ENCODE assay signal across 14 mouse cellular contexts in genomic region chr7:109610348-109610747, GRCm38 (mm10).
"Had no signal": no experiment of that assay in that cellular context is flagged by ENCODE, and none has a peak within 500 bp of the region (broad histone marks: within the 10 kb centered on the region; RNA-seq: fewer than 3 reads in every experiment).

No protein-coding gene starts in this region.

- H3K27me3 ChIP-seq: limb, embryonic 15.5 days; liver, embryonic 15.5 days; lung, embryonic 15.5 days; midbrain, embryonic 12.5 days had no signal

- H3K9me3 ChIP-seq: limb, embryonic 15.5 days; liver, embryonic 15.5 days; lung, embryonic 15.5 days; midbrain, embryonic 12.5 days had no signal

- H3K9ac ChIP-seq: limb, embryonic 15.5 days; liver, embryonic 15.5 days; lung, embryonic 15.5 days; midbrain, embryonic 12.5 days had no signal

- ATAC-seq: midbrain, embryonic 16.5 days had no signal

- H3K36me3 ChIP-seq: limb, embryonic 15.5 days; liver, embryonic 15.5 days; midbrain, embryonic 12.5 days had no signal

- H3K4me3 ChIP-seq: limb, embryonic 15.5 days; liver, embryonic 15.5 days; lung, embryonic 15.5 days; midbrain, embryonic 12.5 days had no signal

- H3K4me2 ChIP-seq: limb, embryonic 15.5 days; liver, embryonic 15.5 days; lung, embryonic 15.5 days; midbrain, embryonic 12.5 days had no signal

- H3K27ac ChIP-seq: kidney, postnatal 0 days; liver, embryonic 15.5 days; lung, embryonic 15.5 days; midbrain, embryonic 12.5 days had no signal

- DNase-seq: kidney, adult 11 months; kidney, adult 9 months; kidney, postnatal 36 days; layer of hippocampus, adult 9-11 months; left cerebral cortex, postnatal 4 days; right cerebral cortex, postnatal 25 days; thymus, adult 18-20 months; thymus, postnatal 14 days had no signal
